Mouse (Mus musculus): ENCODE measurements at regions not wholly inside any gene's neighbourhood (a gene's known extent, or its start where the extent isn't known, plus 50 kb on each side); places are given as distances from the start of the nearest gene placed in this dataset.

- no peak for DNase-seq
These were observed 329.6 kb downstream of the Ttll7 start for GRCm38 (mm10) chr3:147181501-147182365.

- DNase-seq, result no peak
These were observed 330.3 kb downstream of the Ttll7 start for GRCm38 (mm10) chr3:147182366-147182875.

- DNase-seq, result no peak
These were observed 331.6 kb downstream of the Ttll7 start for GRCm38 (mm10) chr3:147183656-147184290.

GRCm38 (mm10) chr3:147189737-147190136 lies 337.6 kb downstream of the Ttll7 start:
- DNase-seq, result no peak

GRCm38 (mm10) chr3:147196626-147197025 lies 344.5 kb downstream of the Ttll7 start:
- DNase-seq, result no peak

GRCm38 (mm10) chr3:147197215-147197614 lies 345.0 kb downstream of the Ttll7 start:
- no peak for DNase-seq

GRCm38 (mm10) chr3:147211127-147211940 lies 359.2 kb downstream of the Ttll7 start:
- DNase-seq, result no peak

GRCm38 (mm10) chr3:147228663-147229062 lies 376.5 kb downstream of the Ttll7 start:
- DNase-seq, result peak; percentile 11

GRCm38 (mm10) chr3:147230594-147230993 lies 378.4 kb downstream of the Ttll7 start:
- no peak for DNase-seq

- DNase-seq, result no peak
These were observed 386.2 kb downstream of the Ttll7 start for GRCm38 (mm10) chr3:147238398-147238797.

GRCm38 (mm10) chr3:147240651-147241050 lies 388.5 kb downstream of the Ttll7 start:
- DNase-seq, result no peak

GRCm38 (mm10) chr3:147244911-147245430 lies 392.8 kb downstream of the Ttll7 start:
- no peak for DNase-seq

GRCm38 (mm10) chr3:147246141-147246540 lies 394.0 kb downstream of the Ttll7 start:
- DNase-seq, result no peak

GRCm38 (mm10) chr3:147249466-147249865 lies 397.3 kb downstream of the Ttll7 start:
- no peak for DNase-seq

- no peak for DNase-seq
These were observed 397.7 kb downstream of the Ttll7 start for GRCm38 (mm10) chr3:147249906-147250305.

- DNase-seq, result no peak
These were observed 400.1 kb downstream of the Ttll7 start for GRCm38 (mm10) chr3:147252226-147252788.

GRCm38 (mm10) chr3:147252812-147253211 lies 400.6 kb downstream of the Ttll7 start:
- DNase-seq, result no peak

- no peak for DNase-seq
These were observed 402.3 kb downstream of the Ttll7 start for GRCm38 (mm10) chr3:147254454-147254853.

- no peak for DNase-seq
These were observed 408.9 kb downstream of the Ttll7 start for GRCm38 (mm10) chr3:147260958-147261595.

- DNase-seq, result no peak
These were observed 414.4 kb downstream of the Ttll7 start for GRCm38 (mm10) chr3:147266556-147266955.

- DNase-seq, result no peak
These were observed 421.3 kb downstream of the Ttll7 start for GRCm38 (mm10) chr3:147273446-147273845.

- no peak for DNase-seq
These were observed 426.4 kb downstream of the Ttll7 start for GRCm38 (mm10) chr3:147278602-147279001.

Measured in right cerebral cortex, postnatal 25 days (tissue).